Mouse (Mus musculus) left cerebral cortex, postnatal 4 days (tissue): Measurements from ENCODE around the gene Olfr895. TPM values are rescaled to one million over a fixed set of nuclear protein-coding genes. Genes with fewer than 3 reads are reported as not detected.

Experiments used
- DNase-seq: peaks from one replicate; pipeline ENCODE4 v3.0.0-alpha.2; 2022
- intact Hi-C: fragments of 180-260 bp; cut with DNase I; formaldehyde crosslinking; loops from one replicate; pipeline ENCODE4 v1.15.1; 2025
- total RNA-seq, 2 experiments: library from RNA; stranded (reverse); gene quantifications; 2 replicates each; pipeline ENCODE4 v1.2.3; 2021

Gene Olfr895
- not detected for total RNA-seq

GRCm38 (mm10) chr9:38267551-38267950 lies at the start of gene Olfr895:
Gene Olfr895 (plus strand): TSS chr9:38267851.
- intact Hi-C loops: no loop called here
- no peak for DNase-seq

GRCm38 (mm10) chr9:38252474-38252873 lies 15.2 kb upstream of the Olfr895 start, which contains the start of gene Olfr143:
Gene Olfr143 (plus strand): TSS chr9:38252774.
- intact Hi-C loops: no loop called here
- DNase-seq: no peak

GRCm38 (mm10) chr9:38290807-38291206 lies 23.2 kb downstream of the Olfr895 start, which contains the start of gene Olfr896-ps1:
Gene Olfr896-ps1 (plus strand): TSS chr9:38291107.
- no peak for DNase-seq
- intact Hi-C loops: no loop called here

Other genes starting within 250 kb of the Olfr895 start
- not detected for gene Olfr883, start 242.0 kb upstream of the Olfr895 start, total RNA-seq
- gene Olfr884, start 221.3 kb upstream of the Olfr895 start, total RNA-seq: not detected
- not detected for gene Olfr885, start 206.5 kb upstream of the Olfr895 start, total RNA-seq
- not detected for gene Olfr887, start 183.8 kb upstream of the Olfr895 start, total RNA-seq
- gene Olfr888, start 159.7 kb upstream of the Olfr895 start, total RNA-seq: not detected
- gene Olfr889, start 152.7 kb upstream of the Olfr895 start, total RNA-seq: not detected
- not detected for gene Olfr890, start 125.3 kb upstream of the Olfr895 start, total RNA-seq
- not detected for gene Olfr891, start 87.0 kb upstream of the Olfr895 start, total RNA-seq
- not detected for gene Olfr893, start 59.5 kb upstream of the Olfr895 start, total RNA-seq
- gene Olfr894, start 49.8 kb upstream of the Olfr895 start, total RNA-seq: not detected
- not detected for gene Olfr143, start 15.1 kb upstream of the Olfr895 start, total RNA-seq
- not detected for gene Olfr896-ps1, start 23.3 kb downstream of the Olfr895 start, total RNA-seq
- not detected for gene Olfr25, start 61.2 kb downstream of the Olfr895 start, total RNA-seq
- not detected for gene Olfr898, start 80.6 kb downstream of the Olfr895 start, total RNA-seq
- not detected for gene Olfr250, start 99.0 kb downstream of the Olfr895 start, total RNA-seq
- gene Olfr251, start 109.2 kb downstream of the Olfr895 start, total RNA-seq: not detected
- not detected for gene Olfr147, start 133.8 kb downstream of the Olfr895 start, total RNA-seq
- gene Olfr901, start 161.6 kb downstream of the Olfr895 start, total RNA-seq: not detected
- gene Olfr902, start 179.8 kb downstream of the Olfr895 start, total RNA-seq: not detected
- not detected for gene Olfr904, start 195.3 kb downstream of the Olfr895 start, total RNA-seq
- not detected for gene Olfr905, start 203.3 kb downstream of the Olfr895 start, total RNA-seq
- gene Olfr906, start 219.2 kb downstream of the Olfr895 start, total RNA-seq: not detected
- gene Olfr907, start 227.9 kb downstream of the Olfr895 start, total RNA-seq: not detected